Mouse (Mus musculus) bone marrow, adult 2 months (tissue): ENCODE measurements around the gene Pgd. TPM values are rescaled to one million over a fixed set of nuclear protein-coding genes. Genes with fewer than 3 reads are reported as not detected.

Experiments used
- H3K27ac ChIP-seq: fragments of 200-500 bp; 2 replicates; pipeline ENCODE4 v1.5.1; 2012; ENCODE audit warnings: low read depth, mild to moderate bottlenecking, control low read depth, inconsistent platforms, low read length; ENCODE audit not compliant: control insufficient read depth, poor library complexity, insufficient read depth
- H3K4me1 ChIP-seq: fragments of 200-500 bp; 2 replicates; pipeline ENCODE4 v1.6.1; 2011; ENCODE audit warnings: low read length; ENCODE audit not compliant: control insufficient read depth, insufficient read depth
- H3K4me3 ChIP-seq: fragments of 200-500 bp; replicated peaks from 2 replicates; pipeline ENCODE3; 2011; ENCODE audit warnings: mild to moderate bottlenecking, low read depth, low read length, control low read depth; ENCODE audit not compliant: control insufficient read depth
- CTCF ChIP-seq: fragments of 200-500 bp; IDR thresholded peaks from 2 replicates; pipeline ENCODE4 v1.5.1; 2011; ENCODE audit warnings: low read length, control low read depth; ENCODE audit not compliant: control insufficient read depth, insufficient read depth
- POLR2A ChIP-seq: fragments of 200-500 bp; IDR thresholded peaks from 2 replicates; pipeline ENCODE4 v1.6.1; 2011; ENCODE audit warnings: low read depth, mild to moderate bottlenecking, control low read depth, low read length, borderline replicate concordance; ENCODE audit not compliant: control insufficient read depth
- WGBS: fragments of 180-500 bp; shearing (Covaris S2); methylation state at CpG from one replicate; pipeline ENCODE4 v1.1.7; 2018; 5-methylcytosine and 5-hydroxymethylcytosine counted together
- polyA plus RNA-seq: library from polyadenylated mRNA; stranded (reverse); fragments of >200 nt; gene quantifications from 2 replicates; pipeline ENCODE4 v1.2.4, GENCODE M21; 2011; ENCODE audit warnings: low replicate concordance; ENCODE audit not compliant: missing spikeins, insufficient read depth, insufficient read length

The Pgd gene
- polyA plus RNA-seq, 1 experiment, result 170 TPM

- 72% methylated on average over 18 of the region's 18 CpGs for WGBS
- Histone ChIP-seq H3K4me1 (peaks cover 5% of the 10 kb centered on the region; the same call in 1 of the 2 replicates), H3K27ac (no peak overlapping the region), H3K4me3 (peak overlapping the region; percentile 85)
- no peak for TF ChIP-seq POLR2A
- TF ChIP-seq CTCF, result no peak
Measured at GRCm38 (mm10) chr4:149136116-149136850, 30.3 kb downstream of the Pgd start.

DNA sequence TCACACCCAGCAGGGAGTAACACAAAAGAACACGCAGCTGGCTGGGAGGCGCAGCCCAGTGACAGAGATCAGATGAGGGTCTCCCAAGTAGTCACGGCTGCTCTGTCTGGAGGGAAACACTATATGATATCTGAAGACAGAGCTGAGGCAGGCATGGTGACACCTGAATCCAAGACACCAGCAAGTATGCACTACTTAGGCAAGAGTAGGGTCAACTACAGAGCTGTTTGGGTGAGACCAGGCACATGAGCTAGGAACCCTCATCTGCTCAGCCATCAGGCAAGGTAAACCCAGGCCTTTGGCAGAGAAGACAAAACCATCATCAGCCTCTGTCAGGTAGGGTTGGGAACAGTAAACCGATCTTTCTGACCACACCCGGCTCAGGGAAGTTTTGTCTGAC, 33.2 kb downstream of the Pgd start:
- TF ChIP-seq CTCF (no peak), POLR2A (no peak)
- WGBS, result 80% methylated on average over 5 of the region's 5 CpGs
- no peak overlapping the region for H3K4me3 ChIP-seq
- H3K27ac ChIP-seq, result peak overlapping the region; percentile 36; the same call in 1 of the 2 replicates
- H3K4me1 ChIP-seq, result peaks cover 5% of the 10 kb centered on the region; the same call in 1 of the 2 replicates

- 78% methylated on average over 21 of the region's 21 CpGs for WGBS
- peak overlapping the region; percentile 80 for H3K27ac ChIP-seq
- H3K4me3 ChIP-seq, result no peak overlapping the region
- peaks cover 3% of the 10 kb centered on the region; the same call in 1 of the 2 replicates for H3K4me1 ChIP-seq
- no peak for TF ChIP-seq POLR2A
- TF ChIP-seq CTCF, result no peak
Measured at GRCm38 (mm10) chr4:149131789-149132565, 34.6 kb downstream of the Pgd start.

DNA sequence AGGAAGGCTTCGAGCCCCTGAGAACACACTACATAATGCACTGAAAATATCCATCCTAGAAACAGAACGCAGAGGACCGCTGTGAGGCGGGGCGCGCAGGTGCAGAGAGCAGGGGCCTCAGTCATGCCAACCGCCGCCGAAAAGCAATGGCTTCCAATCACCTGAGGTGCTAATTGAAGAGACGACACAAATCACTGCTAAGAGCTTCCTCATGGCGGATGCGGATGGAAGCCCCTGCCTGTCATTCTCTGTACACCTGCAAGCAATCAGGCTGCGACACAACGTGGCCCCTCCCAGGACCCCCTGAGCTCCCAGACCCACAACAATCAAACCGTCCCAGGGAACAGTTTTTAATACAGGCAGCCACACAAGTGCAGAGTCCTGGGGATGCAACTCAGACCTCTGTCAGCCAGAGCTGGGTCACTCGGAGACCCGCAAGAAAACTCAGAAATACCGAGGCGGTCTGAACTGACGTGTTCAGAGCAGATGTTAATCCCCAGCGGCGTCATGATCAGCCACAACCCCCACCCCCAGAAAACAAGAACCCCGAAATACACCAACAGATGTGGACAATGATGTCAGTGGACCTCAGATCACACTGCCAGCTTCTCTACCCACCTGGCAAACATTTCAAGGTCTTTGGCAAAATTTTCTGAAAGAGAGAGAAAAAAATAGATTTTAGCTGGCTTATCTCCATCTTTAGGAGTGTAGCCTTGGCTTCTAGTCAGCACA, 35.4 kb downstream of the Pgd start:
- WGBS, result 88% methylated on average over 23 of the region's 23 CpGs
- TF ChIP-seq POLR2A (no peak), CTCF (no peak)
- Histone ChIP-seq H3K4me3 (no peak overlapping the region), H3K4me1 (peaks cover 3% of the 10 kb centered on the region; the same call in 1 of the 2 replicates), H3K27ac (no peak overlapping the region)

DNA sequence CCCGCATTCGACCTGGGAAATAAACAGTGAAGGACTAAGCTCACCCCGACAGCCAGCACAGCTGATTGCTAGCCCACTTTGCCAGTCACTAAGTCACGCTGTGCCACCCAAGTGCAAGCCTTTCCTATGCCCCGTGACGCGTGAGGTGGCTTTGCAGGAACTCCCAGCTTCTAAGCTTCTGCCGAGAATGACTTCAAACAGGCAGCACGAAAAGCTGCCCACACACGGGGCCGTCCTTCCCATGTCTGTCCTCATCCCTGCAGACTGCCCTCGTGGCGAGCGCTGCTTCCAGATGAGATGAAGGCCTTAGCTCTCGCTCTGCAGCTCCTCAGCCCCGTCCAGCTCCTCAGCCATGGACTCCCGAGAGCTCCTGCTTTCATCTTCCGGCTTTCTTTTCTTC, 38.1 kb downstream of the Pgd start:
- TF ChIP-seq CTCF, result no peak
- no peak for TF ChIP-seq POLR2A
- no peak overlapping the region for H3K4me3 ChIP-seq
- 91% methylated on average over 18 of the region's 18 CpGs for WGBS
- H3K4me1 ChIP-seq, result peaks cover 3% of the 10 kb centered on the region; the same call in 1 of the 2 replicates
- H3K27ac ChIP-seq, result no peak overlapping the region

- no peak within 1 kb of the TSS for H3K27ac ChIP-seq
- TF ChIP-seq POLR2A, result no peak
- TF ChIP-seq CTCF, result no peak
- 80% methylated on average over 11 of the region's 11 CpGs for WGBS
- H3K4me1 ChIP-seq, result no peaks in the 10 kb centered on the region
- no peak within 1 kb of the TSS for H3K4me3 ChIP-seq
Measured at GRCm38 (mm10) chr4:149126663-149127062, 39.9 kb downstream of the Pgd start, which contains the start of gene Cort. Gene Cort, minus strand, starts transcription at chr4:149126763.

GRCm38 (mm10) chr4:149126115-149126509, 40.5 kb downstream of the Pgd start:
- no peak for TF ChIP-seq CTCF
- TF ChIP-seq POLR2A, result no peak
- H3K4me3 ChIP-seq, result no peak overlapping the region
- no peak overlapping the region for H3K27ac ChIP-seq
- H3K4me1 ChIP-seq, result no peaks in the 10 kb centered on the region
- 92% methylated on average over 6 of the region's 6 CpGs for WGBS

DNA sequence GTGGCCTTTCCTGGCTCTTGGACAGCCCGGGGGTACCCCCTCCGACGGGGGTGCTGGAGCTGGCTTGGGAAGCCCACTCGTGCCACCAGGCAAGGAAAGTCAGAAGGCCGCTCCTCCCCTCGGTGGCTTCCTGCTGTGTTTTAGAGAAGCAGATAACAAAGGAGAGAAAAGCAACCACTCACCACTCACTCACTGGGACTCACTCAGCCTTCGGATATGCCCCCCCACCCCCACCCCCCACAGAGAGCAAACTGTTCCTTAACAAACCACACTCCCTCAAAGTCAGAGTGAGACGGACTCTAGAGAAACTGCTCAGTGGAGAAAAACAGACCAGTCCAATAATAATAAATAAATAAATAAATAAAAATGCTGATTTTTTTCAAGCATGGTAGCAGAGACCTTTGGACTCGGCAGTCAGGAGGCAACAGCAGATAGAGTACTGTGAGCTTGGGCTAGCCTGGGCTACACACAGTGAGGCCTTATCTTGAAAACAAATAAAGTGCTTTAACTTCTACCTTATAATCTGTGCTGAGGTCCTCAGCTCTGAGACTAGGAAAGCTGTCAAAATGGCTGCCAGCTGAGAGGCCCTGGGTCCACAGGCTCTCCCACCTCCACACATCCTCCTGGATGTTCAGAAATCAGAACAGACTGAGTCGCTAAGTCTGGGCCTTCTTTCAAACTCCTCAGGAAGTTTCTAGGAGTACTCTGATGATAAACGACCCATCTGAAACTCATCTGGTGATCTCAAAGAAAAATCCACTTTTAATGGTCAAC, 41.0 kb downstream of the Pgd start:
- Histone ChIP-seq H3K4me3 (no peak overlapping the region), H3K27ac (no peak overlapping the region), H3K4me1 (no peaks in the 10 kb centered on the region)
- TF ChIP-seq CTCF (no peak), POLR2A (no peak)
- WGBS, result 64% methylated on average over 11 of the region's 11 CpGs
